Mouse (Mus musculus) hindbrain, embryonic 11.5 days (tissue): Measurements from ENCODE around the gene Tfrc. TPM values are rescaled to one million over a fixed set of nuclear protein-coding genes. Genes with fewer than 3 reads are reported as not detected.

ENCODE experiments used
- ATAC-seq: fragments of 200-750 bp; cut with Nextera tagmentation; 2 replicates; pipeline ENCODE4 v1.8.0; 2017; ENCODE audit warnings: mild to moderate bottlenecking, moderate TSS enrichment, moderate library complexity; ENCODE audit not compliant: low FRiP score
- DNase-seq: peaks from one replicate; pipeline ENCODE4 v3.0.0-alpha.2; 2015; ENCODE audit warnings: low spot score
- H3K27ac ChIP-seq: fragments of 300-500 bp; sonication (generic); 2 replicates; pipeline ENCODE4 v1.5.1; 2014; ENCODE audit warnings: mild to moderate bottlenecking, low read depth, low read length
- H3K27me3 ChIP-seq: fragments of 300-500 bp; sonication (generic); 2 replicates; pipeline ENCODE4 v1.6.1; 2014; ENCODE audit warnings: mild to moderate bottlenecking, low read length, moderate library complexity, mixed read lengths; ENCODE audit not compliant: control insufficient read depth, insufficient read depth
- H3K36me3 ChIP-seq: fragments of 300-500 bp; sonication (generic); 2 replicates; pipeline ENCODE4 v1.6.1; 2014; ENCODE audit warnings: mild to moderate bottlenecking, low read length, moderate library complexity, mixed read lengths; ENCODE audit not compliant: control insufficient read depth, insufficient read depth
- H3K4me1 ChIP-seq: fragments of 300-500 bp; sonication (generic); replicated peaks from 2 replicates; pipeline ENCODE4 v1.6.1; 2014; ENCODE audit warnings: low read length, mixed read lengths; ENCODE audit not compliant: control insufficient read depth, insufficient read depth
- H3K4me2 ChIP-seq: fragments of 300-500 bp; sonication (generic); replicated peaks from 2 replicates; pipeline ENCODE4 v1.6.1; 2014; ENCODE audit warnings: mild to moderate bottlenecking, low read depth, low read length
- H3K4me3 ChIP-seq: fragments of 300-500 bp; sonication (generic); 2 replicates; pipeline ENCODE4 v1.5.1; 2014; ENCODE audit warnings: low read depth, low read length
- H3K9ac ChIP-seq: fragments of 300-500 bp; sonication (generic); 2 replicates; pipeline ENCODE4 v1.6.1; 2014; ENCODE audit warnings: low read depth, low read length
- H3K9me3 ChIP-seq: fragments of 300-500 bp; sonication (generic); 2 replicates; pipeline ENCODE4 v1.6.1; 2016; ENCODE audit warnings: low read length; ENCODE audit not compliant: control insufficient read depth
- WGBS: fragments of 180-500 bp; shearing (Covaris S2); extraction: QIAGEN DNeasy Blood & Tissue Kit; methylation state at CpG from one replicate; pipeline ENCODE4 v1.1.7; 2014; 5-methylcytosine and 5-hydroxymethylcytosine counted together
- polyA plus RNA-seq: library from polyadenylated mRNA; unstranded; fragments of >200 nt; fragmentation: Nextera tagmentation; extraction: Ambion mirVana; gene quantifications from 2 replicates; pipeline ENCODE4 v1.2.1, GENCODE M21; 2014

Tfrc gene
- polyA plus RNA-seq, 1 experiment from 2014 or later, result 59.0 TPM

DNA sequence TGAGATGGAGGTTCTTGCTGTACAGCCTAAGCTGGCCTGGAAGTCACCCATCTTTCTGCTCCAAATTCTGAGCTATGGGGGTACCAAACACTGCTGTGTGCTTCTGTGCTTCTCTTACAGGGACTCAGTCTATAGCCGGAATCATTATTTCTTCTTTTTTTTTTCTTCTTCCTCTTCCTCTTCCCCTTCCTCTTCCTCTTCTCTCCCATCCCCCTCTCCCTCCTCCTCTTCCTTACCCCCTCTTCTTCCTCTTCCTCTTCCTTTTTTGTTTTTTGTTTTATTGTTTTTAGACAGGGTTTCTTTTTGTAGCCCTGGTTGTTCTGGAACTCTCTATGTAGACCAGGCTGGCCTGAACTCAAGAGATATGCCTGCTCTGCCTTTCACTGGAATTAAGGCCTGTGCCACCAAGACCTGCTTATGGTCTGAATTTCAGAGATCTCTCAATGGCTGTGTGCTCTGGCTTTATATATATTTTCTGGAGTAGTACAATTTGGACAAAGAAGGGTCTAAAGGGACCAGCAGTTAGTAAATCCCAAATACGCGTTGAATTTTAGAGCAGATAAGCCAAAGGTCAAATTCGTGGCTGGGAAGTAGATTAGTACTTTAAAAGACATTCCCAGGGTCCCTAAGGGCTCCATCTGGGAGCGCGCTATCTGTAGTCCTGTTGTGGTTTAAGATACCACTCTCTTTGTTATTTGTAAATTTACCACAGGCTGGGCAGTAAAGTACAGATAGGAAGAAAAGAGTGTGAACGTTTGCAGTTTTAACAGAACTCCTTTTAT is 967 bp upstream of the Tfrc start:
- H3K27ac ChIP-seq, result no peak overlapping the region
- H3K4me2 ChIP-seq, result peak overlapping the region; percentile 72
- ATAC-seq, result no peak
- no peak overlapping the region for H3K4me3 ChIP-seq
- no peak for DNase-seq
- no peak overlapping the region; the same call in 1 of the 2 replicates for H3K9ac ChIP-seq
- H3K27me3 ChIP-seq, result no peaks in the 10 kb centered on the region
- no peaks in the 10 kb centered on the region for H3K36me3 ChIP-seq
- no peaks in the 10 kb centered on the region for H3K9me3 ChIP-seq
- WGBS, result 66% methylated on average over 7 of the region's 7 CpGs
- H3K4me1 ChIP-seq, result no peaks in the 10 kb centered on the region

DNA sequence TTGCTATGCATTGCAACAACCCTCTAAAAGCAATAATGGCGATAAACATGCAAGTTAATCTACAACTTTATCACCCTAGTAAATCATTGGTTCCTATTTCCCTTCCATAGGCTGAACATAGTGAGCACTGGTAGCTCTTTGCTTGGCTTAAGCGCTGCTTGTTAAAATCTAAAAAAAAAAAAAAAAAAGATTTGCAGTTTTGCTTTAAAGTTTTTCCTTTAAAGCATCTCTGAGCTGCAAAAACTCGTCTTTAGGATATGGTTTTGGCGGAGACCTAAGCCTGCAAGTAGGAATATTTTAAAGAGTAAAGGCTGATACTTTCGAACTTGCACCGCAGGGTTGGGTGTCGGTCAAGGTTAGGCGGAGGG is 392 bp upstream of the Tfrc start:
- peak overlapping the region; percentile 72 for H3K4me2 ChIP-seq
- ATAC-seq (no peak), DNase-seq (peak; percentile 13)
- no peaks in the 10 kb centered on the region for H3K36me3 ChIP-seq
- peak overlapping the region; percentile 21; the same call in 1 of the 2 replicates for H3K9ac ChIP-seq
- no peaks in the 10 kb centered on the region for H3K9me3 ChIP-seq
- no peaks in the 10 kb centered on the region for H3K27me3 ChIP-seq
- H3K4me1 ChIP-seq, result no peaks in the 10 kb centered on the region
- H3K27ac ChIP-seq, result no peak overlapping the region
- peak overlapping the region; percentile 84 for H3K4me3 ChIP-seq
- 10% methylated on average over 8 of the region's 8 CpGs for WGBS

DNA sequence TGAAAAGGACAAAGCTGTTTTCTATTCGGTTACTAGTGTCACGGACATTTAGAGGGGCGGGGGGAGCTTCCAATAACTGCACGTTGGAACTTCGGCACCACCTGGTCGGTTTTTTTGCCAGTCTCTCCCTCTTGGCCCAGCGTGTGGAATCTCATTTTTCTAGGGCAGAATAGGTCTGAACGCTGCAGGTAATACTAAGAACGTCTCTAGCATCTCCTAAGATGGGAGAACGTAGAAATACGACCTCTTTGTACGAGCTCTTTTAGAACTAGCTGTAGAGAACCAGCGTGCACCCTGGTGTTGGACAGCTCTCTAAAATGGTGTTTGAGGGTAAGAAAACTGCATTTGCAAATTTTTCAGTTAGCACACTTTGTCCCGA is 670 bp downstream of the Tfrc start:
- Histone ChIP-seq H3K36me3 (no peaks in the 10 kb centered on the region), H3K9ac (peak overlapping the region; percentile 86), H3K4me2 (peak overlapping the region; percentile 72), H3K27ac (peak overlapping the region; percentile 90), H3K4me3 (peak overlapping the region; percentile 84), H3K9me3 (no peaks in the 10 kb centered on the region), H3K4me1 (no peaks in the 10 kb centered on the region), H3K27me3 (no peaks in the 10 kb centered on the region)
- WGBS, result under 1% methylated on average over 14 of the region's 14 CpGs
- ATAC-seq (no peak), DNase-seq (no peak)

- Histone ChIP-seq H3K4me1 (no peaks in the 10 kb centered on the region), H3K27ac (no peak overlapping the region), H3K36me3 (no peaks in the 10 kb centered on the region), H3K9me3 (no peaks in the 10 kb centered on the region), H3K27me3 (no peaks in the 10 kb centered on the region), H3K4me3 (no peak overlapping the region), H3K4me2 (no peak overlapping the region), H3K9ac (no peak overlapping the region)
- DNase-seq (no peak), ATAC-seq (no peak)
- WGBS, result 75% methylated on average over 5 of the region's 5 CpGs
These were observed 1.9 kb downstream of the Tfrc start for GRCm38 (mm10) chr16:32610460-32611255.

- H3K9ac ChIP-seq, result no peak overlapping the region
- H3K27me3 ChIP-seq, result no peaks in the 10 kb centered on the region
- no peaks in the 10 kb centered on the region for H3K36me3 ChIP-seq
- no peak overlapping the region for H3K4me3 ChIP-seq
- H3K9me3 ChIP-seq, result no peaks in the 10 kb centered on the region
- no peak overlapping the region for H3K27ac ChIP-seq
- H3K4me1 ChIP-seq, result no peaks in the 10 kb centered on the region
- H3K4me2 ChIP-seq, result no peak overlapping the region
- no peak for ATAC-seq
- DNase-seq, result no peak
- WGBS, result 86% methylated on average over 1 of the region's 1 CpGs
These were observed 3.3 kb downstream of the Tfrc start for GRCm38 (mm10) chr16:32612052-32612451.

GRCm38 (mm10) chr16:32613269-32613834 is 4.6 kb downstream of the Tfrc start:
- 77% methylated on average over 3 of the region's 3 CpGs for WGBS
- no peaks in the 10 kb centered on the region for H3K36me3 ChIP-seq
- H3K4me2 ChIP-seq, result no peak overlapping the region

DNA sequence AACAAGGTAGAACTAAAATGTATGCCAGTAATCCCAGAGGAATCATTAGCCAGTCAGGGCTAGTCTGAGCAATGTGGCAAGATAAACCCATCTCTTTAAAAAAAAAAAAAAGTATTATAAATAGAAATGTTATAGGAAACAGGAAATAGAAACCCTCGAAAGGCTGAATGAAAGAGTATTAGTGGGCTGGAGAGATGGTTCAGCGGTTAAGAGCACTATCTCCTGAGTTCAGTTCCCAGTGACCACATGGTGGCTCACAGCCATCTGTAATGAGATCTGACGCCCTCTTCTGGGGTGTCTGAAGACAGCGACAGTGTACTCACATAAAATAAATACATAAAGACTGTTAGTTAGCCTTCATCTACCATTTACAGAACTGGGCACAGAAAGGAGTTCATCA is 5.3 kb downstream of the Tfrc start:
- Histone ChIP-seq H3K27ac (no peak overlapping the region), H3K4me1 (no peaks in the 10 kb centered on the region), H3K27me3 (no peaks in the 10 kb centered on the region), H3K36me3 (no peaks in the 10 kb centered on the region), H3K4me2 (no peak overlapping the region), H3K9me3 (no peaks in the 10 kb centered on the region), H3K9ac (no peak overlapping the region), H3K4me3 (no peak overlapping the region)
- no peak for DNase-seq
- WGBS, result 68% methylated on average over 4 of the region's 4 CpGs
- no peak for ATAC-seq

More at GRCm38 (mm10) chr16:32613269-32613834, 4.6 kb downstream of the Tfrc start:
- H3K27ac ChIP-seq, result no peak overlapping the region
- DNase-seq, result no peak
- no peak overlapping the region for H3K4me3 ChIP-seq
- H3K27me3 ChIP-seq, result no peaks in the 10 kb centered on the region
- H3K9me3 ChIP-seq, result no peaks in the 10 kb centered on the region
- H3K9ac ChIP-seq, result no peak overlapping the region
- no peaks in the 10 kb centered on the region for H3K4me1 ChIP-seq
- no peak for ATAC-seq

GRCm38 (mm10) chr16:32618946-32619345 is 10.2 kb downstream of the Tfrc start:
- Histone ChIP-seq H3K4me3 (no peak overlapping the region), H3K36me3 (0 out of 2 replicates have a peak, but pooled peaks cover 2% of the 10 kb centered on the region), H3K4me1 (no peaks in the 10 kb centered on the region), H3K27me3 (no peaks in the 10 kb centered on the region), H3K9me3 (no peaks in the 10 kb centered on the region), H3K27ac (no peak overlapping the region), H3K9ac (no peak overlapping the region), H3K4me2 (no peak overlapping the region)
- DNase-seq (no peak), ATAC-seq (no peak)
- 95% methylated on average over 1 of the region's 1 CpGs for WGBS
